Mouse (Mus musculus) stomach, postnatal 0 days (tissue): ENCODE data around the gene BC028528.
"Not testable (repeated sequence)": the region's sequence is repeated elsewhere in the genome, so short reads cannot be mapped to it uniquely, and the experiment has no call there.

ENCODE experiments used
- CTCF ChIP-seq: IDR thresholded peaks from 2 replicates; pipeline ENCODE4 v1.5.1; 2016; ENCODE audit warnings: antibody characterized with exemption, low read depth, mild to moderate bottlenecking, moderate library complexity
- EP300 ChIP-seq: optimal IDR thresholded peaks from 2 replicates; pipeline ENCODE3; 2016; ENCODE audit warnings: antibody characterized with exemption

- TF ChIP-seq CTCF, EP300: not testable (repeated sequence)
Observed at GRCm38 (mm10) chr3:95857050-95857449, 34.8 kb downstream of the BC028528 start.
